Mouse (Mus musculus): ENCODE data around the gene Zfp746. TPM values are rescaled to one million over a fixed set of nuclear protein-coding genes. Genes with fewer than 3 reads are reported as not detected.

Gene Zfp746
- polyA plus RNA-seq (2012; rRNA removed) = 25.9 and 32.6 TPM in 2 replicates

GRCm38 (mm10) chr6:48086471-48086878, at the start of gene Zfp746:
Gene Zfp746 (minus strand): TSS chr6:48086593.

GRCm38 (mm10) chr6:48048426-48049272, 37.7 kb downstream of the Zfp746 start, which contains the start of gene Zfp777:
Gene Zfp777 (minus strand): TSS chr6:48048911.

Other genes with a start within 250 kb of the Zfp746 start
- gene Zfp282, start 209.4 kb downstream of the Zfp746 start, polyA plus RNA-seq (2012; rRNA removed) = 15.2 and 17.5 TPM in 2 replicates
- 17.9 and 22.8 TPM in 2 replicates for gene Zfp212, start 166.1 kb downstream of the Zfp746 start, polyA plus RNA-seq (2012; rRNA removed)
- gene Zfp956, start 133.2 kb downstream of the Zfp746 start, polyA plus RNA-seq (2012; rRNA removed) = 9.8 and 14.5 TPM in 2 replicates
- gene Zfp777, start 37.7 kb downstream of the Zfp746 start, polyA plus RNA-seq (2012; rRNA removed) = 15.6 and 18.7 TPM in 2 replicates

Data from central nervous system, embryonic 11.5 days (tissue).